Mouse (Mus musculus) brown adipose tissue, adult 24 weeks (tissue): ENCODE measurements at regions not wholly inside any gene's neighbourhood (a gene's known extent, or its start where the extent isn't known, plus 50 kb on each side); places are given as distances from the start of the nearest gene placed in this dataset.
A peak's percentile ranks its signal among the peaks of the same experiment; 100 is the strongest.
"Not testable (repeated sequence)": the region's sequence is repeated elsewhere in the genome, so short reads cannot be mapped to it uniquely, and the experiment has no call there.

Experiments
- H3K27ac ChIP-seq: fragments of 200-500 bp; replicated peaks from 2 replicates; pipeline ENCODE4 v1.5.1; 2012; ENCODE audit warnings: low read depth, mild to moderate bottlenecking, low read length
- H3K4me1 ChIP-seq: fragments of 200-500 bp; 2 replicates; pipeline ENCODE4 v1.6.1; 2012; ENCODE audit warnings: low read length, mixed read lengths; ENCODE audit not compliant: control insufficient read depth, insufficient read depth, insufficient read length
- H3K4me3 ChIP-seq: fragments of 200-500 bp; 2 replicates; pipeline ENCODE4 v1.5.1; 2012; ENCODE audit warnings: low read depth, mild to moderate bottlenecking, low read length, moderate library complexity; ENCODE audit not compliant: insufficient read depth

DNA sequence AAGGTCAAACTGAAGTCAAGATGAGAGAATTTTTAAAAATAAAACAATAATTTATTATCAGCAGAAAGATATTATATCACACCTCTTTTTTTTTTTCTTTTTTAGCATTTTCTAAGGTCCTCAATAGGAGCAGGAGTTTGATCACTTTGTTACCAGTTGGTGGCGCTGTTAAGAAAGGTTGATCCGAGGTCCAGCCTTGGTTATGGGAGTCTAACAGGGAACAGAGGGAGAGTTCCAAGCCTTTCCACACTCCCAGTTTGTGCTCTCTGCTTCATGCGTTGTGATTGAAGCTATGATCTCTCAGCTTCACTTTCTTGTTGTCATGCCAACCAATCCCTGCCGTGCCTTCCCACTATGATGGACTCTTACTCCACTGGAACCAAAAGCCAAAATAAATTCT, 83.8 kb downstream of the Fam174a start:
- no peak overlapping the region for H3K4me3 ChIP-seq
- H3K27ac ChIP-seq, result no peak overlapping the region
- H3K4me1 ChIP-seq, result no peaks in the 10 kb centered on the region

DNA sequence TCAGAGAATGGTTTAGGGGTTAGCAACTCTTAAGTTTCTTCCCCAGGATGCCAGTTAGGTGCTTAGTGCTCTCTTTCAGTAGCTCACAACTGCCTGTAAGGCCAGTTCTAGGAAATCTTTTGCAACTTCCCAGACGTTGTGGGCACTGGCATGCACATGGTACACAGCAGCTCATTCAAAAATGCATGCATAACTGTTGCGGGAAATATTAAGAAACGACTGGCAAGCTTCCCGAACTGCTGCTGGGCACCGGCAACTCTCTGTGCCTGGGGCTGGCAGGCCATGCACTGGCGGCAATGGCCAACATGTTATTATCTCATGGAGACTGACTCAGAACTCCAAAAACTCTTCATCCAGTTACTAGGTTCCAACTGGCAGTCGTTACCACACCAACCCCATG, 86.3 kb downstream of the Fam174a start:
- H3K4me3 ChIP-seq, result no peak overlapping the region
- no peak overlapping the region for H3K27ac ChIP-seq
- H3K4me1 ChIP-seq, result no peaks in the 10 kb centered on the region

DNA sequence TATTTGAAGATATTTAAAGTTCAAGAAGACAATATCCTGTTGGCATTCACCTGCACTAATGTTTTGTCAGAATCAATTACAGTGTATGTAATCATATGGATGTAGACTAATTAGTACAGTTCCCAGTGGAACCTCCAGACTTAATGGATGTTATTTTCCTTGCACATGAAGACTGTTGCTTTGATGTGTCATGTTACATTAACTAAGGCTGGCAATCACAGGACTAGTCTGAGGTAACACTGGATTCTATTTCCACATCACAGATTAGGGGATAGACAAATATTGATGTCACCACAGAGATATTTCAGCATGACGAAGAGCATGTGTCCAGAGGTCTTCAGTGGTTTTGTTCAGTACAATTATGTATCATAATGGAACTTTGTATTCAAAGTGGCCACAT, 108.8 kb downstream of the Fam174a start:
- Histone ChIP-seq H3K4me3 (no peak overlapping the region), H3K27ac (no peak overlapping the region), H3K4me1 (no peaks in the 10 kb centered on the region)

- Histone ChIP-seq H3K27ac (no peak overlapping the region), H3K4me1 (no peaks in the 10 kb centered on the region), H3K4me3 (no peak overlapping the region)
Observed at GRCm38 (mm10) chr1:95425420-95425819, 112.0 kb downstream of the Fam174a start.

DNA sequence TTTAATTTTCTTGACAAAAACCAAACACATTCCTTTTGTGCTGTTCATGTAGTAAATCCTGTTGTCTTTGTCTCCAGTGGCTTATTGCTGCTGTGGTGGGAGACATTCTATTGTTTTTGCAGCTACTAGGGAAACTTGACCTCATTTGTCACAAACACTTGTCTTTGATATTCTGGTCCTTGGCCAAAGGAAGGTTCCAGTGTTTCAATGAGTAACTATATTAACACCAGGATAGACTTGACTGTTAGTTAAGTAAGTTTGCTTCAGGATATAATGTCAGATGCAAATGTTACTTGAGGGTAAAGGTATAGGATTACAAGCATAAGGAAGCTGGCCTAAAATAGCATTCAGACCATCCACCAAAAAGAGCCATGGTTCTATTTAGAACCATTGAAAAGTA, 123.7 kb downstream of the Fam174a start:
- Histone ChIP-seq H3K4me1 (0 out of 2 replicates have a peak, but pooled peaks cover 4% of the 10 kb centered on the region), H3K27ac (no peak overlapping the region), H3K4me3 (no peak overlapping the region)

GRCm38 (mm10) chr1:95445541-95445940, 132.1 kb downstream of the Fam174a start:
- Histone ChIP-seq H3K4me1 (no peaks in the 10 kb centered on the region), H3K4me3 (no peak overlapping the region), H3K27ac (no peak overlapping the region)

GRCm38 (mm10) chr1:95448962-95449558, 135.6 kb downstream of the Fam174a start:
- H3K4me3 ChIP-seq, result no peak overlapping the region
- H3K27ac ChIP-seq, result peak overlapping the region; percentile 64; the same call in 1 of the 2 replicates
- no peaks in the 10 kb centered on the region; the same call in 1 of the 2 replicates for H3K4me1 ChIP-seq

- peaks cover 3% of the 10 kb centered on the region for H3K4me1 ChIP-seq
- H3K27ac ChIP-seq, result peak overlapping the region; percentile 70
- H3K4me3 ChIP-seq, result no peak overlapping the region
Observed at GRCm38 (mm10) chr1:95450920-95451332, 137.5 kb downstream of the Fam174a start.

- H3K4me1 ChIP-seq, H3K4me3 ChIP-seq, H3K27ac ChIP-seq: not testable (repeated sequence)
Observed at GRCm38 (mm10) chr1:95451755-95452154, 138.3 kb downstream of the Fam174a start.

- Histone ChIP-seq H3K4me3 (no peak overlapping the region), H3K4me1 (peaks cover 3% of the 10 kb centered on the region), H3K27ac (no peak overlapping the region)
Observed at GRCm38 (mm10) chr1:95454246-95454645, 140.8 kb downstream of the Fam174a start.

GRCm38 (mm10) chr1:95459355-95459754, 145.9 kb downstream of the Fam174a start:
- no peak overlapping the region for H3K27ac ChIP-seq
- peaks cover 3% of the 10 kb centered on the region for H3K4me1 ChIP-seq
- H3K4me3 ChIP-seq, result no peak overlapping the region

DNA sequence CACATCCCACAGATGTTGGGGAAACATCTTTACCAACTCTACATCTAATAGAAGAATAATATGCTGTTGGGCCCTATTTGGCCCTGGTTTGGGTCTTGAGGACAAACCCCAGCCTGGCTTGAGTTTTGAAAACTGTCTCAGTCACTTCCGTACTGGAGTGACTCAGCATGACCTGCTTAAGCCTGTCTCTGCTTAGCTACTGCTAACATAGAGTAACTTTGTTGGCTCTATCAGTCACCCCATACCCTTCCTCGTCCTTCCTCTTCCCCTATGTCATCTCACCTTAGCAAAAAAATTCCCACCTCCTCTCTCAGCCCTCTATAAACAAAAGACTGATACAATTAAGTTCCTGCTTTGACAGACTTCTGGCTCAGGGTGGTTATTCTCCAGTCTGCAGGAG, 154.7 kb downstream of the Fam174a start:
- no peak overlapping the region for H3K4me3 ChIP-seq
- H3K27ac ChIP-seq, result no peak overlapping the region
- 0 out of 2 replicates have a peak, but pooled peaks cover 3% of the 10 kb centered on the region for H3K4me1 ChIP-seq

DNA sequence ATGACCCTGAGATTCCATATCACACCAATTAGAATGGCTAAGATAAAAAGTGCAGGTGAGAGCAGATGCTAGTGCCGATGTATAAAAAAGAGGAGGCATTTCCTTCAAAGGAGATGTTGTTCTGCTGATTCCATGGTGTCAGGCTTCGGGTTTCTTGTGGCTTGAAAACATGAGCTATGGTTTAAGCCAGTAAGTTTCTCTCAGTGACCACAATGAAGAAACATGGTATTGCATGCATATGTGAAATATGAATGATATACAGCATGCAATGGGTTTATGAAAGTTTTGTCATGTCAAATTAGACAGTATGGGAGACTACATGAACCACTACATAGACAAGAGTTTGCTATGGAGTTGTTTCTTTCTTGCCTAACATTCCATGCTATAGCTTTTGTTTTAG, 155.3 kb downstream of the Fam174a start:
- Histone ChIP-seq H3K27ac (no peak overlapping the region), H3K4me1 (0 out of 2 replicates have a peak, but pooled peaks cover 3% of the 10 kb centered on the region), H3K4me3 (no peak overlapping the region)

DNA sequence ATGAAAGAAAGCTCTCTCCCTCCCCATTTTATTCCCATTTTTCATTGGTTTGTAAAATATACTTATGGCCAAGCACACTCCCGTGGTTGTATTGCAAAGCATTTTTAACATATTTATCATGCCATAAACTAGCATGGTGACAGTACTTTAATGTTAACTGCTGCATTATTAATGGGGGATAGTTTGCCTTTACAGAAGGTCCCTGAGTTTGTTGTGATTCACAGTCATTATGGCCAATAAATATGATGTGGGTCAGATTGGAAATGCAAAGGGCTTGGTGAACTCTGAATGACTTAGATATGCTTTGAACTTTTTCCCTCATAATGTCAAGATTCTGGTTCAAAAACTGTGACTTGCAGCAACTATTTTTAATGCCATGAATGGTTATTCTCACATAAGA, 157.1 kb downstream of the Fam174a start:
- 0 out of 2 replicates have a peak, but pooled peaks cover 3% of the 10 kb centered on the region for H3K4me1 ChIP-seq
- no peak overlapping the region for H3K27ac ChIP-seq
- H3K4me3 ChIP-seq, result no peak overlapping the region

- Histone ChIP-seq H3K4me1 (no peaks in the 10 kb centered on the region), H3K27ac (no peak overlapping the region), H3K4me3 (no peak overlapping the region)
Observed at GRCm38 (mm10) chr1:95493004-95493403, 174.4 kb downstream of the St8sia4 start.

GRCm38 (mm10) chr1:95500671-95501070, 166.7 kb downstream of the St8sia4 start:
- H3K27ac ChIP-seq, H3K4me3 ChIP-seq, H3K4me1 ChIP-seq: not testable (repeated sequence)
